Mouse (Mus musculus) midbrain, embryonic 16.5 days (tissue): Measurements from ENCODE around the gene Usp49. TPM values are rescaled to one million over a fixed set of nuclear protein-coding genes. Genes with fewer than 3 reads are reported as not detected.
"Not testable (repeated sequence)": the region's sequence is repeated elsewhere in the genome, so short reads cannot be mapped to it uniquely, and the experiment has no call there.

Experiments used
- ATAC-seq: fragments of 200-750 bp; cut with Nextera tagmentation; 2 replicates; pipeline ENCODE4 v1.8.0; 2017; ENCODE audit warnings: moderate TSS enrichment
- H3K27ac ChIP-seq: fragments of 300-500 bp; sonication (generic); 2 replicates; pipeline ENCODE4 v1.5.1; 2014; ENCODE audit warnings: mild to moderate bottlenecking, low read length, mixed read lengths
- H3K27me3 ChIP-seq: fragments of 300-500 bp; sonication (generic); 2 replicates; pipeline ENCODE4 v1.6.1; 2014; ENCODE audit warnings: low read depth, low read length, mixed read lengths; ENCODE audit not compliant: control insufficient read depth, insufficient read depth
- H3K36me3 ChIP-seq: fragments of 300-500 bp; sonication (generic); 2 replicates; pipeline ENCODE4 v1.6.1; 2014; ENCODE audit warnings: mild to moderate bottlenecking, low read length, moderate library complexity, mixed read lengths; ENCODE audit not compliant: control insufficient read depth, insufficient read depth
- H3K4me1 ChIP-seq: fragments of 300-500 bp; sonication (generic); 2 replicates; pipeline ENCODE4 v1.6.1; 2014; ENCODE audit warnings: mild to moderate bottlenecking, low read length, mixed read lengths; ENCODE audit not compliant: control insufficient read depth, insufficient read depth
- H3K4me2 ChIP-seq: fragments of 300-500 bp; sonication (generic); 2 replicates; pipeline ENCODE4 v1.6.1; 2014; ENCODE audit warnings: mild to moderate bottlenecking, low read length, mixed read lengths
- H3K4me3 ChIP-seq: fragments of 300-500 bp; sonication (generic); 2 replicates; pipeline ENCODE4 v1.5.1; 2014; ENCODE audit warnings: low read depth, mild to moderate bottlenecking, low read length, moderate library complexity, mixed read lengths
- H3K9ac ChIP-seq: fragments of 300-500 bp; sonication (generic); 2 replicates; pipeline ENCODE4 v1.6.1; 2014; ENCODE audit warnings: low read depth, low read length, mixed read lengths
- H3K9me3 ChIP-seq: fragments of 300-500 bp; sonication (generic); replicated peaks from 2 replicates; pipeline ENCODE4 v1.6.1; 2014; ENCODE audit warnings: mild to moderate bottlenecking, low read length, mixed read lengths; ENCODE audit not compliant: control insufficient read depth, poor library complexity, severe bottlenecking
- WGBS: fragments of 180-500 bp; shearing (Covaris S2); extraction: QIAGEN DNeasy Blood & Tissue Kit; methylation state at CpG from one replicate; pipeline ENCODE4 v1.1.7; 2014; 5-methylcytosine and 5-hydroxymethylcytosine counted together
- polyA plus RNA-seq: library from polyadenylated mRNA; unstranded; fragments of >200 nt; fragmentation: Nextera tagmentation; extraction: Ambion mirVana; gene quantifications from 2 replicates; pipeline ENCODE4 v1.2.1, GENCODE M21; 2015

The Usp49 gene
- polyA plus RNA-seq, 1 experiment from 2014 or later: 5.3 TPM

GRCm38 (mm10) chr17:47616652-47617051 lies 13.8 kb upstream of the Usp49 start:
- Histone ChIP-seq H3K27me3 (no peaks in the 10 kb centered on the region), H3K4me2 (no peak overlapping the region), H3K27ac (no peak overlapping the region), H3K4me3 (no peak overlapping the region), H3K9ac (no peak overlapping the region), H3K9me3 (no peaks in the 10 kb centered on the region), H3K4me1 (peaks cover 14% of the 10 kb centered on the region), H3K36me3 (peaks cover 11% of the 10 kb centered on the region; the same call in 1 of the 2 replicates)
- ATAC-seq: no peak
- WGBS: 97% methylated on average over 4 of the region's 4 CpGs

GRCm38 (mm10) chr17:47617605-47618307 lies 12.7 kb upstream of the Usp49 start:
- peaks cover 16% of the 10 kb centered on the region for H3K36me3 ChIP-seq
- WGBS: 97% methylated on average over 9 of the region's 9 CpGs

GRCm38 (mm10) chr17:47618556-47619311 lies 11.8 kb upstream of the Usp49 start:
- 91% methylated on average over 13 of the region's 13 CpGs for WGBS

More at GRCm38 (mm10) chr17:47617605-47618307, 12.7 kb upstream of the Usp49 start:
- Histone ChIP-seq H3K4me3 (no peak overlapping the region), H3K27ac (no peak overlapping the region), H3K27me3 (no peaks in the 10 kb centered on the region), H3K4me1 (0 out of 2 replicates have a peak, but pooled peaks cover 5% of the 10 kb centered on the region), H3K4me2 (no peak overlapping the region), H3K9me3 (no peaks in the 10 kb centered on the region), H3K9ac (no peak overlapping the region)
- no peak for ATAC-seq

GRCm38 (mm10) chr17:47622912-47623554 lies 7.5 kb upstream of the Usp49 start:
- peaks cover 2% of the 10 kb centered on the region for H3K4me1 ChIP-seq
- no peak overlapping the region for H3K4me3 ChIP-seq
- H3K36me3 ChIP-seq: peaks cover 28% of the 10 kb centered on the region
- H3K27ac ChIP-seq: no peak overlapping the region
- H3K4me2 ChIP-seq: no peak overlapping the region
- no peaks in the 10 kb centered on the region for H3K27me3 ChIP-seq
- 89% methylated on average over 14 of the region's 14 CpGs for WGBS
- no peak for ATAC-seq
- no peak overlapping the region for H3K9ac ChIP-seq
- H3K9me3 ChIP-seq: no peaks in the 10 kb centered on the region

More at GRCm38 (mm10) chr17:47618556-47619311, 11.8 kb upstream of the Usp49 start:
- H3K36me3 ChIP-seq: peaks cover 24% of the 10 kb centered on the region
- no peaks in the 10 kb centered on the region for H3K27me3 ChIP-seq
- H3K4me3 ChIP-seq: no peak overlapping the region
- no peak overlapping the region for H3K4me2 ChIP-seq
- H3K4me1 ChIP-seq: no peaks in the 10 kb centered on the region
- no peak for ATAC-seq
- H3K27ac ChIP-seq: no peak overlapping the region
- H3K9ac ChIP-seq: no peak overlapping the region
- no peaks in the 10 kb centered on the region for H3K9me3 ChIP-seq

- H3K9ac ChIP-seq, H3K4me3 ChIP-seq, H3K27me3 ChIP-seq, H3K9me3 ChIP-seq, ATAC-seq, H3K4me1 ChIP-seq, H3K4me2 ChIP-seq, H3K27ac ChIP-seq: not testable (repeated sequence)
- H3K36me3 ChIP-seq: peaks cover 20% of the 10 kb centered on the region
- WGBS: 100% methylated on average over 4 of the region's 5 CpGs
Observed at GRCm38 (mm10) chr17:47624572-47624971, 5.9 kb upstream of the Usp49 start.

GRCm38 (mm10) chr17:47625088-47625487 lies 5.4 kb upstream of the Usp49 start:
- peaks cover 9% of the 10 kb centered on the region for H3K4me1 ChIP-seq
- no peak overlapping the region for H3K27ac ChIP-seq
- no peaks in the 10 kb centered on the region for H3K27me3 ChIP-seq
- no peak for ATAC-seq
- no peak overlapping the region for H3K4me3 ChIP-seq
- no peak overlapping the region for H3K4me2 ChIP-seq
- no peak overlapping the region for H3K9ac ChIP-seq
- H3K9me3 ChIP-seq: no peaks in the 10 kb centered on the region
- peaks cover 20% of the 10 kb centered on the region for H3K36me3 ChIP-seq
- WGBS: 97% methylated on average over 2 of the region's 2 CpGs

- no peak for ATAC-seq
Observed at GRCm38 (mm10) chr17:47626031-47626430, 4.5 kb upstream of the Usp49 start.

GRCm38 (mm10) chr17:47627791-47628190 lies 2.7 kb upstream of the Usp49 start:
- Histone ChIP-seq H3K4me3 (no peak overlapping the region), H3K9ac (no peak overlapping the region), H3K27ac (no peak overlapping the region), H3K9me3 (no peaks in the 10 kb centered on the region), H3K27me3 (no peaks in the 10 kb centered on the region), H3K4me1 (peaks cover 30% of the 10 kb centered on the region), H3K4me2 (no peak overlapping the region), H3K36me3 (peaks cover 15% of the 10 kb centered on the region)
- no peak for ATAC-seq
- whole genome bisulfite sequencing: 83% methylated on average over 2 of the region's 2 CpGs

More at GRCm38 (mm10) chr17:47626031-47626430, 4.5 kb upstream of the Usp49 start:
- Histone ChIP-seq H3K36me3 (peaks cover 20% of the 10 kb centered on the region), H3K4me3 (no peak overlapping the region), H3K27ac (no peak overlapping the region), H3K9me3 (no peaks in the 10 kb centered on the region), H3K9ac (no peak overlapping the region), H3K27me3 (no peaks in the 10 kb centered on the region), H3K4me2 (no peak overlapping the region), H3K4me1 (peaks cover 14% of the 10 kb centered on the region)
- WGBS: 92% methylated on average over 5 of the region's 5 CpGs
